Mouse (Mus musculus) heart, adult 10 weeks (tissue): Measurements from ENCODE around the gene Selenoo. TPM values are rescaled to one million over a fixed set of nuclear protein-coding genes. Genes with fewer than 3 reads are reported as not detected.

Experiments used
- polyA plus RNA-seq: library from polyadenylated mRNA; stranded (reverse); fragments of 350-450 nt; fragmentation: Illumina TruSeq; extraction: RNeasy Lipid Tissue Mini Kit (QIAGEN cat#74804); gene quantifications from one replicate; pipeline ENCODE4 v1.2.3, GENCODE M21; 2014; ENCODE audit warnings: low read depth, low replicate concordance

Selenoo gene
- polyA plus RNA-seq = 18.2 TPM

DNA sequence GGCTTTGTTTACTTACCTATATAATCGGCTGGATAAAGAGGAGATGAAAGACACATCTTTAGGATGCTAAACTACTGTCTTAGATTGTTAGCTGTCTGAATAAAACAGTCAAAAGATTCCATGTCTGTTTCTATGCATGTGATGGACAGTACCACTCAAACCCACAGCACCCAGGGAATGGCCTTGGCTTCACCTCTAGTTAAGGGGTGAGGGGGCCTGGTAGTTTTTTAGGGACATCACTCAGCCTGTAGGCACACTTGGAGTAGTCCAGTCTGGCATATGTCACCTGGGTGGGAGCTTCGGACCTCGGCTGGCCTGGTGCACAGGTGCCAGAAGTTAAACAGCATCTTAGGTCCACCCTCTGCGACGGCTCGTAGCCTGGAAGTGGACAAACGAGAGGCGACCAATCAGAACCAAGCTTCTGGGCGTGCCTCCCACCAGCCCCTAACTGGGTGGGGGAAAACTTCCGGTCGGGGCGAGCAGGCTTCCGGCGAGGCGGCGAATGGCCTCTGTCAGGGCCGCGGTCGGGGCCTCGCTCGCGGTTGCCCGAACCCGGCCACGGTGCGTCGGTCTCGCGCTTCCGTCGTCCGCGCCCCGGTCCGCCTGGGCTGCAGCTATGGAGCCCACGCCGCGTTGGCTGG, at the start of gene Selenoo:
Gene Selenoo (plus strand): TSS at position 478 of the 641 bp plus-strand sequence.

DNA sequence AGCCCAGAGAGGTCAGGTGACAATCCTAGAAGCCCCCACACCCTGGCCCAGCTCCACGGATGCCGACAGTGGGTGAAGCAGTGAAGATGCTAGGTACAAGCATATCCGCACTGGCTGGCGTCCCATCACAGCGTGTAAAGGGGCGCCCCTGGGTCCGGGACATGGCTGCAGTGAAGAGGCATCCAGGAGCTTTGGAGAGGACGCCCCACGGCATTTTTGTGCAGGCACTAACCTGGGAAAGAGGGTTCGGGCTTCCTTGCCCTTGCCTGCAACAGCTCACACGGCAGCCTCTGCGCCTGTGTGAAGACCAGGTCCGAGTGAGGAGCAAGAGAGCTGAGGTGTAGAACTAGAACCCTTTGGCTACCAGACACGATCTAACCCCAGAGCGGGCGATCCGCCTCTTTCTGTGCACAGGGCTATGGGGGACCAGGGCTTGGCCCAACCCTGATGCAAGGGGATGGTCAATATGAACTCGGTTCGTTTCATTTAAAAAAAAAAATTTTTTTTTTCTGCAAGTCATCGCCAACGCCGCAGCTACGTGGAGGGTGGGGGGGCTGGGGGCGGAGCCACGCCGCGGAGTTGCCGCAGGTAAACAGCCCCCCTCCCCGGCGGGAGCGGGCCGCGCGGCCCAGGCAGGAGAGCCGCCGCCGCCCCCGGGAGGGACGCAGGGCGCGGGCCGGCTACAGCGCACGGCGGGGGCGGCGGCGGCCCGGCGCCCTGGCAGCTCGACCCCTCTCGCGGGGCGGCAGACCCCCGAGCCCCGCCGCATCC, 29.5 kb upstream of the Selenoo start, which contains the start of gene Panx2:
Gene Panx2 (plus strand): TSS at position 574 of the 771 bp plus-strand sequence.

GRCm38 (mm10) chr15:89074613-89075477, 14.0 kb upstream of the Selenoo start, which contains the start of gene Trabd:
Trabd (plus strand) TSS chr15:89075124.

GRCm38 (mm10) chr15:89122649-89123366, 33.9 kb downstream of the Selenoo start, which contains the start of gene Tubgcp6:
Tubgcp6 (minus strand) TSS chr15:89123112.

DNA sequence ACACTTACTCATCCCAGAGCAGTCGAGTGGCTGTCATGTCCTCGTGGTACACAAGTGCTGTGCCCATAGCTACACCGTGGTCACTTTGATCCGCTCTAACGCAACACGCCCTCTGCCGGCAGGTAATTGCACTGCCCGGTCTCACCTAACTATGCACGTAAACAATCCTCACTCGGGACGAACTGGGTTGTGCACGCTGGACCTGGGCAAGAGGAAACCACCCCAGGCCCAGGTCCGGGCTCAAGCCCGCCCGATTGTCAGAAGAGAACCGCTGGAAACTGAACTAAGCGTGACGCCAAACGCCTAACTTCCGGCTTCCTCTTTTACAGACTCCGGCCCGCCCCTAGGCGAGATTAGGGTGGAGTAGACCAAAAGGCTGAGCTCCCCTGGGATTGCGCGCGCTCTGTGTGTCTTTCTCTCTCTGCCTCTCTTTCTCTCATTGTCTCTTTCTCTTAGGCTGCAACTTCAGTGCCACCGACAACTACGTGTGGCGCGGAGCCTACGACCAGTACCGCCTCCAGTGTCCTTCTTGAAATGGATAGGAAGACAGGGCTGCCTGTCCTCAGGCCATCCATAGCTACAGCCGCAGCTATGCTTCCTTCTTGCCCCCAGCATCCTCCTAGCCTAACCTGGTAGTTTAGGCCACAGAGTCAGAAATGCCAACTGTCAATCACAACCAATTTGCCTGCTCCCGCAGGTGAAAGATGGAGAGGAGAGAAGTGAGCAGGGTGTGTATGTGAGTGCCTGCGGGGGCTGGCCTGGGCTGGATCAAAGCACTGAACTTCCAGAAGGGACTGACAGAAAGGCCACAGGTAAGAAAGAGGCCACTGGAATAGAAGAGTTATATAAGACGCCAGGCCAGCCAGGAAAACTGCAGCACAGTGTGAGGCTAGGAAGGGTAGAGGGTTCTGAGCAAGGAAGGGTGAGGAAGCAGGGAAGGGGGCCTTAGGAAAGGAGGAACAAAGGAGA, 39.8 kb downstream of the Selenoo start, which contains the start of gene Hdac10:
Gene Hdac10 (minus strand): TSS at position 319 of the 969 bp plus-strand sequence.

GRCm38 (mm10) chr15:89140659-89141252, 51.9 kb downstream of the Selenoo start, which contains the start of gene Mapk12:
Mapk12 (minus strand) TSS chr15:89140703.

DNA sequence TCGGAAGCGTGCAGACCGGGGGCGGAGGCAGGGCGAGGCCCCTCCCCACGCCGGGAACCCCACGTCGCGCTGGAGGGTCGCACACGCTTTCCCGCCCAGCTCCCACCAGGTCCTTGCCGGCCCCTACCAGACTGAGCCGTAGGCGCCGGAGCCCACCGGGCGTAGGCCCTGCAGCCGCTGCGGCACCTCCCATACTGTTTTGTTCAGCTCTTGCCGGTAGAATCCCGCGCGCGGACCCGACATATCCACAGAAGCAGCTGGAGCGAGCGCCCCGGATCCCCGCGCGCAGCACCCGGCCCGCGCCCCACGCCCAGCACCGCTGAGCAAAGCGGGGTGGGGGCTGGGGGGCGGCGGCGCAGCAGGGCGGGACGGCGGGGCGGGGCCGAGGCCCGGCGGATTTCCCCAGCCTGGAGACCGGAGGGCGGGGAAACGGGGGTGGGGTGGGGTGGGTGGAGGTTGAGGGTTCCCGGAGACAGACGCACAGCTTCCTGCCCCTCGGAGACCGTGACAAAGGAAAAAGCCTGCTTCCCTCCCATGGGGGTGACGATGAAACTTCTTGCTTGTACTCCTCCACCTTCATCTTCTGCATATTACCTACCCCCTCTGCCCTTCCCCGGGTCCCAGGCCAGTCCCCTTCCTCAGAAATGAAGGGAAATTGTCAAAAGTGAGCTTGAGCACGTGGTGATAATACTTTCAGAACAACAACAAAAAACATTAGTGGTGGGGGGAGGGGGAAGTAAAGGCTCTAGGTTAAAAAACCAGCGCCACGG, 60.6 kb downstream of the Selenoo start, which contains the start of gene Mapk11:
Gene Mapk11 (minus strand): TSS at position 358 of the 770 bp plus-strand sequence.

Other genes starting within 250 kb of the Selenoo start
- gene Pim3, start 226.9 kb upstream of the Selenoo start, polyA plus RNA-seq = 87.1 TPM
- not detected for gene Ttll8, start 134.7 kb upstream of the Selenoo start, polyA plus RNA-seq
- not detected for gene Mlc1, start 110.1 kb upstream of the Selenoo start, polyA plus RNA-seq
- gene Mov10l1, start 106.2 kb upstream of the Selenoo start, polyA plus RNA-seq = 68.0 TPM
- gene Panx2, start 29.4 kb upstream of the Selenoo start, polyA plus RNA-seq = 1.3 TPM
- 42.8 TPM for gene Trabd, start 14.0 kb upstream of the Selenoo start, polyA plus RNA-seq
- 9.0 TPM for gene Tubgcp6, start 34.0 kb downstream of the Selenoo start, polyA plus RNA-seq
- 12.0 TPM for gene Hdac10, start 39.6 kb downstream of the Selenoo start, polyA plus RNA-seq
- gene Mapk12, start 51.6 kb downstream of the Selenoo start, polyA plus RNA-seq = 34.4 TPM
- gene Mapk11, start 60.5 kb downstream of the Selenoo start, polyA plus RNA-seq = 3.5 TPM
- gene Plxnb2, start 91.7 kb downstream of the Selenoo start, polyA plus RNA-seq = 81.6 TPM
- 16.5 TPM for gene Dennd6b, start 107.4 kb downstream of the Selenoo start, polyA plus RNA-seq
- 49.4 TPM for gene Ppp6r2, start 122.5 kb downstream of the Selenoo start, polyA plus RNA-seq
- gene Sbf1, start 226.2 kb downstream of the Selenoo start, polyA plus RNA-seq = 45.0 TPM
- not detected for gene Adm2, start 233.6 kb downstream of the Selenoo start, polyA plus RNA-seq
- not detected for gene Miox, start 245.3 kb downstream of the Selenoo start, polyA plus RNA-seq